Mouse (Mus musculus) left cerebral cortex, adult 9 months (tissue): ENCODE results near the gene Peli2.
"Not testable (repeated sequence)": the region's sequence is repeated elsewhere in the genome, so short reads cannot be mapped to it uniquely, and the experiment has no call there.

Source experiments
- DNase-seq, 2 experiments: peaks; one replicate each; pipeline ENCODE4 v3.0.0; 2022; ENCODE audit warnings: low spot score in 2 of 2

Peli2 gene

GRCm38 (mm10) chr14:48120752-48121528, at the start of gene Peli2:
Peli2 (plus strand) TSS chr14:48120823.
- DNase-seq: peak in 1 of 2 experiments; percentile 58

GRCm38 (mm10) chr14:48072104-48072503, 48.5 kb upstream of the Peli2 start:
- no peak for DNase-seq

GRCm38 (mm10) chr14:48073247-48074161, 47.1 kb upstream of the Peli2 start:
- DNase-seq: peak; percentile 60 to 80

GRCm38 (mm10) chr14:48079574-48079973, 41.0 kb upstream of the Peli2 start:
- not testable (repeated sequence) for DNase-seq

GRCm38 (mm10) chr14:48083836-48084812, 36.5 kb upstream of the Peli2 start:
- DNase-seq: no peak

- DNase-seq: no peak
These were observed 33.8 kb upstream of the Peli2 start for GRCm38 (mm10) chr14:48086682-48087297.

GRCm38 (mm10) chr14:48087298-48087830, 33.3 kb upstream of the Peli2 start:
- DNase-seq: no peak

GRCm38 (mm10) chr14:48090465-48090864, 30.2 kb upstream of the Peli2 start:
- DNase-seq: no peak

- no peak for DNase-seq
These were observed 29.5 kb upstream of the Peli2 start for GRCm38 (mm10) chr14:48091160-48091559.

- DNase-seq: no peak
These were observed 22.4 kb upstream of the Peli2 start for GRCm38 (mm10) chr14:48098253-48098652.

- DNase-seq: no peak
These were observed 21.3 kb upstream of the Peli2 start for GRCm38 (mm10) chr14:48099354-48099753.

GRCm38 (mm10) chr14:48106453-48106852, 14.2 kb upstream of the Peli2 start:
- DNase-seq: no peak

GRCm38 (mm10) chr14:48117986-48118385, 2.6 kb upstream of the Peli2 start:
- no peak for DNase-seq

- no peak for DNase-seq
These were observed 1.5 kb upstream of the Peli2 start for GRCm38 (mm10) chr14:48119012-48119647.

GRCm38 (mm10) chr14:48119648-48120270, 864 bp upstream of the Peli2 start:
- no peak for DNase-seq

GRCm38 (mm10) chr14:48120443-48120751, 226 bp upstream of the Peli2 start:
- DNase-seq: peak in 1 of 2 experiments; percentile 22

- DNase-seq: no peak
These were observed 1.2 kb downstream of the Peli2 start for GRCm38 (mm10) chr14:48121529-48122517.

- DNase-seq: no peak
These were observed 3.4 kb downstream of the Peli2 start for GRCm38 (mm10) chr14:48124011-48124410.

GRCm38 (mm10) chr14:48124816-48125215, 4.2 kb downstream of the Peli2 start:
- no peak for DNase-seq
